Mouse (Mus musculus): ENCODE measurements around the gene Gm21698. TPM values are rescaled to one million over a fixed set of nuclear protein-coding genes. Genes with fewer than 3 reads are reported as not detected.

The Gm21698 gene
- polyA plus RNA-seq (2012): not detected in 2 replicates

GRCm38 (mm10) chr5:25988550-25988949 is at the start of gene Gm21698:
Gene Gm21698 (minus strand): TSS chr5:25988650.

DNA sequence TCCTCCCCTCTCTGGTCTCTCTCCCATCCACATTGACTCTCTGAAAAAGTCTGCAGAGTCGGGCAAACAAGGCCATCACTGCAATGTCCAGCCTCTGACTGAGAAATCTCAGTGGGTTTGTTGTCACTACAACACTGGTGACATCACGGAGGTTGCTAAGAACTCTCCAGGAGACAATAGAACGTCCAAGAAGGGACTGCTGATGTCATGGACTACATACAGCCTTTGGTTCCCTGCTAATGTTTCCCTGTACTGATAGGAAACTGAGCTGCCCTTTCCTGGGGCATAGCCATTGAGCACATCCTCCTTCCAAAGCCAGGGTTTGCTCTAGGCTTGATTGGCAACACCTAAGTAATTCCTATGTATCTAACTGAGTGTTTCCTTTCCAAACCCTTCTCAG is 34.4 kb upstream of the Gm21698 start, which contains the start of gene Gm5862:
Gm5862 (minus strand) TSS at position 101 of the 400 bp plus-strand sequence.

DNA sequence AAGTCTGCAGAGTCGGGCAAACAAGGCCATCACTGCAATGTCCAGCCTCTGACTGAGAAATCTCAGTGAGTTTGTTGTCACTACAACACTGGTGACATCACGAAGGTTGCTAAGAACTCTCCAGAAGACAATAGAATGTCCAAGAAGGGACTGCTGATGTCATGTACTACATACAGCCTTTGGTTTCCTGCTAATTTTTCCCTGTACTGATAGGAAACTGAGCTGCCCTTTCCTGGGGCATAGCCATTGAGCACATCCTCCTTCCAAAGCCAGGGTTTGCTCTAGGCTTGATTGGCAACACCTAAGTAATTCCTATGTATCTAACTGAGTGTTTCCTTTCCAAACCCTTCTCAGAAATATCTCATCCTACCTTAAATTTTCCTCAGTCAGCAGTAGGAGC is 16.2 kb upstream of the Gm21698 start, which contains the start of gene Gm1979:
Gm1979 (minus strand) TSS at position 101 of the 400 bp plus-strand sequence.

DNA sequence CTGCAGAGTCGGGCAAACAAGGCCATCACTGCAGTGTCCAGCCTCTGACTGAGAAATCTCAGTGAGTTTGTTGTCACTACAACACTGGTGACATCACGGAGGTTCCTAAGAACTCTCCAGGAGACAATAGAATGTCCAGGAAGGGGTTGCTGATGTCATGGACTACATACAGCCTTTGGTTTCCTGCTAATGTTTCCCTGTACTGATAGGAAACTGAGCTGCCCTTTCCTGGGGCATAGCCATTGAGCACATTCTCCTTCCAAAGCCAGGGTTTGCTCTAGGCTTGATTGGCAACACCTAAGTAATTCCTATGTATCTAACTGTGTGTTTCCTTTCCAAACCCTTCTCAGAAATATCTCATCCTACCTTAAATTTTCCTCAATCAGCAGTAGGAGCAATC is 15.9 kb downstream of the Gm21698 start, which contains the start of gene Gm21680:
Gm21680 (minus strand) TSS at position 101 of the 400 bp plus-strand sequence.

GRCm38 (mm10) chr5:25954317-25954716 is 34.1 kb downstream of the Gm21698 start, which contains the start of gene Gm21671:
Gene Gm21671 (minus strand): TSS chr5:25954417.

GRCm38 (mm10) chr5:25942281-25942680 is 46.2 kb downstream of the Gm21698 start, which contains the start of gene Gm21663:
Gene Gm21663 (minus strand): TSS chr5:25942381.

Other genes with a start within 250 kb of the Gm21698 start
- 0.09 and 0.11 TPM in 2 replicates for gene Actr3b, start 228.7 kb downstream of the Gm21698 start, polyA plus RNA-seq (2012)
- gene Gm21663, start 46.3 kb downstream of the Gm21698 start, polyA plus RNA-seq (2012): 0.02 TPM in 1 of 2 replicates, not detected in the other
- gene Gm21671, start 34.2 kb downstream of the Gm21698 start, polyA plus RNA-seq (2012): not detected in 2 replicates
- not detected in 2 replicates for gene Gm21680, start 16.0 kb downstream of the Gm21698 start, polyA plus RNA-seq (2012)
- not detected in 2 replicates for gene Gm1979, start 16.1 kb upstream of the Gm21698 start, polyA plus RNA-seq (2012)
- not detected in 2 replicates for gene Gm5862, start 34.3 kb upstream of the Gm21698 start, polyA plus RNA-seq (2012)
- not detected in 2 replicates for gene Speer4a, start 50.9 kb upstream of the Gm21698 start, polyA plus RNA-seq (2012)
- not detected in 2 replicates for gene Gm7347, start 69.9 kb upstream of the Gm21698 start, polyA plus RNA-seq (2012)
- not detected in 2 replicates for gene Gm10471, start 100.6 kb upstream of the Gm21698 start, polyA plus RNA-seq (2012)
- 0.01 TPM in 1 of 2 replicates, not detected in the other for gene 5031410I06Rik, start 116.7 kb upstream of the Gm21698 start, polyA plus RNA-seq (2012)
- gene Gm10220, start 132.8 kb upstream of the Gm21698 start, polyA plus RNA-seq (2012): not detected in 2 replicates

Data from megakaryocyte-erythroid progenitor cell, adult 5 weeks (primary cell).